Mouse (Mus musculus) bone marrow, adult 2 months (tissue): ENCODE measurements at regions not wholly inside any gene's neighbourhood (a gene's known extent, or its start where the extent isn't known, plus 50 kb on each side); places are given as distances from the start of the nearest gene placed in this dataset.

Source experiments
- CTCF ChIP-seq: fragments of 200-500 bp; IDR thresholded peaks from 2 replicates; pipeline ENCODE4 v1.5.1; 2011; ENCODE audit warnings: low read length, control low read depth; ENCODE audit not compliant: control insufficient read depth, insufficient read depth
- POLR2A ChIP-seq: fragments of 200-500 bp; IDR thresholded peaks from 2 replicates; pipeline ENCODE4 v1.6.1; 2011; ENCODE audit warnings: low read depth, mild to moderate bottlenecking, control low read depth, low read length, borderline replicate concordance; ENCODE audit not compliant: control insufficient read depth

- no peak for TF ChIP-seq CTCF
- TF ChIP-seq POLR2A, result no peak
Measured at GRCm38 (mm10) chr2:128473241-128473954, 117.6 kb upstream of the Spdye4c start.
